Mouse (Mus musculus) adrenal gland, postnatal 4 days (tissue): Measurements from ENCODE around the gene Sytl1. TPM values are rescaled to one million over a fixed set of nuclear protein-coding genes. Genes with fewer than 3 reads are reported as not detected.
A peak's percentile ranks its signal among the peaks of the same experiment; 100 is the strongest.

Experiments
- DNase-seq, 2 experiments: peaks; one replicate each; pipeline ENCODE4 v3.0.0; 2021 to 2022; ENCODE audit warnings: low spot score in 2 of 2, mixed read lengths in 2 of 2
- total RNA-seq, 2 experiments: library from RNA; stranded (reverse); gene quantifications; 2 replicates each; pipeline ENCODE4 v1.2.3; 2021

The Sytl1 gene
- total RNA-seq, 2 experiments from 2014 or later = 1.5 to 2.4 TPM

- no peak for DNase-seq
These were observed 15.0 kb downstream of the Sytl1 start for GRCm38 (mm10) chr4:133247806-133248449.

- no peak for DNase-seq
These were observed 15.8 kb downstream of the Sytl1 start for GRCm38 (mm10) chr4:133247072-133247471.

GRCm38 (mm10) chr4:133244289-133244688 is 18.6 kb downstream of the Sytl1 start:
- DNase-seq = no peak

GRCm38 (mm10) chr4:133243538-133243937 is 19.4 kb downstream of the Sytl1 start:
- DNase-seq = no peak

- no peak for DNase-seq
These were observed 20.2 kb downstream of the Sytl1 start for GRCm38 (mm10) chr4:133242710-133243109.

GRCm38 (mm10) chr4:133241910-133242309 is 21.0 kb downstream of the Sytl1 start:
- DNase-seq = no peak

GRCm38 (mm10) chr4:133240934-133241908 is 21.7 kb downstream of the Sytl1 start:
- peak; percentile 80 to 87 for DNase-seq

GRCm38 (mm10) chr4:133240490-133240921 is 22.4 kb downstream of the Sytl1 start, which contains the start of gene Map3k6:
Map3k6 (plus strand) TSS chr4:133240818.
- DNase-seq = peak; percentile 53 to 69

GRCm38 (mm10) chr4:133237911-133238310 is 25.0 kb downstream of the Sytl1 start:
- DNase-seq = no peak

GRCm38 (mm10) chr4:133235415-133235814 is 27.5 kb downstream of the Sytl1 start:
- DNase-seq = no peak

- DNase-seq = no peak
These were observed 28.1 kb downstream of the Sytl1 start for GRCm38 (mm10) chr4:133234771-133235170.

- peak in 1 of 2 experiments; percentile 39 for DNase-seq
These were observed 29.5 kb downstream of the Sytl1 start for GRCm38 (mm10) chr4:133233285-133233976.

- no peak for DNase-seq
These were observed 33.3 kb downstream of the Sytl1 start for GRCm38 (mm10) chr4:133229582-133229981.

GRCm38 (mm10) chr4:133227636-133228035 is 35.3 kb downstream of the Sytl1 start:
- no peak for DNase-seq

- no peak for DNase-seq
These were observed 36.8 kb downstream of the Sytl1 start for GRCm38 (mm10) chr4:133226073-133226472.

GRCm38 (mm10) chr4:133223875-133224274 is 39.0 kb downstream of the Sytl1 start:
- DNase-seq = no peak

- DNase-seq = no peak
These were observed 41.2 kb downstream of the Sytl1 start for GRCm38 (mm10) chr4:133221701-133222100.

- DNase-seq = no peak
These were observed 42.3 kb downstream of the Sytl1 start for GRCm38 (mm10) chr4:133220656-133221055.

- no peak for DNase-seq
These were observed 44.2 kb downstream of the Sytl1 start for GRCm38 (mm10) chr4:133218745-133219144.

GRCm38 (mm10) chr4:133217641-133218040 is 45.3 kb downstream of the Sytl1 start:
- DNase-seq = peak in 1 of 2 experiments; percentile 33

- no peak for DNase-seq
These were observed 49.3 kb downstream of the Sytl1 start for GRCm38 (mm10) chr4:133213661-133214060.

- DNase-seq = no peak
These were observed 49.7 kb downstream of the Sytl1 start for GRCm38 (mm10) chr4:133213268-133213590.
